Mouse (Mus musculus) lung, postnatal 0 days (tissue): ENCODE measurements at regions not wholly inside any gene's neighbourhood (a gene's known extent, or its start where the extent isn't known, plus 50 kb on each side); places are given as distances from the start of the nearest gene placed in this dataset.

Experiments
- CTCF ChIP-seq: IDR thresholded peaks from 2 replicates; pipeline ENCODE4 v1.5.1; 2016; ENCODE audit warnings: antibody characterized with exemption, mild to moderate bottlenecking
- EP300 ChIP-seq: IDR thresholded peaks from 2 replicates; pipeline ENCODE4 v1.6.1; 2016; ENCODE audit warnings: antibody characterized with exemption, mild to moderate bottlenecking, control low read depth

DNA sequence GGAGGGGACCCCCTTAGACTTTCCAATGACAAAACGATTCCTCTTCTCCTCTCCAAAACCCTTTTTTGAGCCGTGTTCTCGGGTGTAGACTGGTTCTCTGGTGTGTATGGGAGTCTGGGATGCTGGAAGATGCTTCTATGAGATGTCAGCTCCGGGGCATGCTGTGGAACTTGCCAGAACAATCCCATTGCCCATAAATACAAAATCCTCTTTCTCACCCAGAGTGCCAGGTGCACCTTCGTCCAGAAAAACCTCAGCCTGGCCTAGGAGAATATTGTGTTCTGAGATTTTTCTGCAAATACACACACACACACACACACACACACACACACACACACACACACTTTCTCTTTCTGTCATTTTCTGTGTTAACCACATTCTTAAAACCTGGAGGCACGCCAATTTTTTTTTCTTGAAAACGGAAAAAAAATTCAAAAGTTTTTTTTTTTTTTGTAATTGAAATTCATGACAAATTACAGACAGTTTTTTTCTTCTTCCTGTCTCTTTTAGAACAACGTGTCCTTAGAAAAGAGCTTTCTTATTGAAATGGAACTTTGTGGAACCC, 465.5 kb downstream of the Vrk1 start:
- no peak for TF ChIP-seq CTCF
- no peak for TF ChIP-seq EP300
